Mouse (Mus musculus): ENCODE data around the gene Mas1. TPM values are rescaled to one million over a fixed set of nuclear protein-coding genes. Genes with fewer than 3 reads are reported as not detected.

The Mas1 gene
- total RNA-seq, 2 experiments from 2014 or later: 0.60 TPM; not detected in 1

Small RNA genes within 50 kb of the gene (microRNA-seq; reads per million reads assigned to microRNA genes)
- not detected for gene Gm24085

Other genes with a start within 250 kb of the Mas1 start
- gene Slc22a1, start 192.3 kb downstream of the Mas1 start, total RNA-seq (2021): 10 to 100 TPM; 10.1 to 24.6 TPM
- 10 to 100 TPM; 60.7 to 77.0 TPM for gene Igf2r, start 98.5 kb downstream of the Mas1 start, total RNA-seq (2021)
- gene Mrgprh, start 7.9 kb upstream of the Mas1 start, total RNA-seq (2021): under 1 TPM; 0.27 to 0.58 TPM
- gene Pnldc1, start 42.1 kb upstream of the Mas1 start, total RNA-seq (2021): 1 to 10 TPM; 2.2 to 2.8 TPM
- gene Tcp1, start 47.6 kb upstream of the Mas1 start, total RNA-seq (2021): 100 to 1,000 TPM; 235 to 266 TPM
- gene Mrpl18, start 48.2 kb upstream of the Mas1 start, total RNA-seq (2021): 100 to 1,000 TPM in 1 of 2 experiments, 10 to 100 TPM in 1; 87.0 to 122 TPM
- gene Acat3, start 72.5 kb upstream of the Mas1 start, total RNA-seq (2021): 10 to 100 TPM in 1 of 2 experiments, 1 to 10 TPM in 1; 9.1 to 18.7 TPM
- 100 to 1,000 TPM; 108 to 118 TPM for gene Acat2, start 92.6 kb upstream of the Mas1 start, total RNA-seq (2021)
- gene Wtap, start 126.0 kb upstream of the Mas1 start, total RNA-seq (2021): 10 to 100 TPM; 55.3 to 74.7 TPM
- gene Sod2, start 138.7 kb upstream of the Mas1 start, total RNA-seq (2021): 100 to 1,000 TPM; 750 to 799 TPM
- gene Gpr31b, start 184.2 kb upstream of the Mas1 start, total RNA-seq (2021): not detected
- gene Tcp10b, start 193.0 kb upstream of the Mas1 start, total RNA-seq (2021): under 1 TPM; 0.51 to 0.82 TPM